Mouse (Mus musculus): ENCODE measurements at regions not wholly inside any gene's neighbourhood (a gene's known extent, or its start where the extent isn't known, plus 50 kb on each side); places are given as distances from the start of the nearest gene placed in this dataset.

DNA sequence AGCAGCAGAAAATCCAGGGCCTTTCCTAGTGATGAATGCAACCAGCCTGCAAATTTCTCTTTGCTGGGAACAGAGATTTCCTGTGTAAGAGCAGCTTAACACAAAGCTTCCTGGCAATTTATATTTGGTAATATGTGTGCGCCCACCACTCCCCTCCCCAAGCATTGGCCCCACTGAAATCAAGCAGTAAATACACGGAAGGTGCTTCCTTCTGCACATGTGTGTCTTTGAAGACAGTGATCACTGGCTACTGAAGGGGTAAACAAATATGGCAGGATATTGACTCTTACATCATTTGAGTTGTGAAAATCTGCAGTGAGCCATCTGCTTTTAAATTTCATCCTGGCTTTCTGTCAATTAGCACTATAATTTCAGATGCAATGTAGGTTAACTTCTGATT is 344.5 kb upstream of the Camk1g start:
- TF ChIP-seq MAX (IDR thresholded peaks at IDR 0.05; ENCODE audit: low read depth) (no peak), USF1 (IDR thresholded peaks at IDR 0.05; ENCODE audit: low read depth) (no peak), REST (IDR thresholded peaks at IDR 0.05; ENCODE audit: insufficient read depth, insufficient read length) (no peak), MYOD1 (IDR thresholded peaks at IDR 0.05; ENCODE audit: control insufficient read depth in 1 of 3, insufficient read length in 2 of 3, low read depth in 2 of 3) (no peak), TCF12 (IDR thresholded peaks at IDR 0.05; ENCODE audit: insufficient read depth, poor library complexity, severe bottlenecking) (no peak), MYOG (IDR thresholded peaks at IDR 0.05; ENCODE audit: control insufficient read depth in 1 of 3, insufficient read depth in 1 of 3, insufficient read length in 2 of 3, low read depth in 2 of 3) (no peak), TCF3 (IDR thresholded peaks at IDR 0.05; ENCODE audit: insufficient read length, low read depth) (no peak), SRF (IDR thresholded peaks at IDR 0.05; ENCODE audit: control insufficient read depth, insufficient read length, low read depth) (no peak), POLR2AphosphoS2 (IDR thresholded peaks at IDR 0.05; ENCODE audit: insufficient read length, low read depth) (no peak), CEBPB (IDR thresholded peaks at IDR 0.05; ENCODE audit: insufficient read depth, poor library complexity, severe bottlenecking) (no peak)
- Histone ChIP-seq H3K4me2 (ENCODE audit: low read depth) (no peak overlapping the region), H3K4me3 (no peak overlapping the region), H3K27me3 (ENCODE audit: control insufficient read depth, insufficient read depth, insufficient read length) (no peaks in the 10 kb centered on the region), H3K36me3 (ENCODE audit: control insufficient read depth, insufficient read depth) (no peaks in the 10 kb centered on the region), H3K79me2 (ENCODE audit: control insufficient read depth, insufficient read depth) (no peaks in the 10 kb centered on the region), H3ac (ENCODE audit: control insufficient read depth, insufficient read length) (no peak overlapping the region)

DNA sequence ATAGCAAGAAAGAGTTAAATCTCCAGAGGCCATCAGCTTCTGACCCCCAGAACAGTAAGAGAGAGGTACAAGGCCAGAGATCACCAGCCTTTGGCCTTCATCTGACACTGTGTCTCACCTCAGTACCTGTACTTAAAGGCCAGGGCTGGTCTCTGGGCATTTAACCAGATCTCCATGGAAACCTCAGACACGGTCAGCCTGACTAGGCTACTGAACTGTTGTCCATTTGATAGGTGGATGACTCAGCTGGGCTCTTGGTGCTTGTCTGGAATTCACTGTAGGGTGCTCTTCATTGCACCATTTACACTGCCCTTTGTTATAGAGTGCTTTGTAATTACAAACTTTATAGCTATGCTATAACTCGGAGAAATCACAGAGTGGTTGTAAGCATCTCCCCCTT is 335.1 kb upstream of the Camk1g start:
- TF ChIP-seq USF1 (IDR thresholded peaks at IDR 0.05; ENCODE audit: low read depth), result no peak
- TF ChIP-seq MYOG (IDR thresholded peaks at IDR 0.05; ENCODE audit: control insufficient read depth in 1 of 3, insufficient read depth in 1 of 3, insufficient read length in 2 of 3, low read depth in 2 of 3), result no peak
- TF ChIP-seq TCF3 (IDR thresholded peaks at IDR 0.05; ENCODE audit: insufficient read length, low read depth), result no peak
- no peak for TF ChIP-seq MYOD1 (IDR thresholded peaks at IDR 0.05; ENCODE audit: control insufficient read depth in 1 of 3, insufficient read length in 2 of 3, low read depth in 2 of 3)
- no peak for TF ChIP-seq E2F4 (IDR thresholded peaks at IDR 0.05; ENCODE audit: insufficient read depth)
- no peak for TF ChIP-seq TCF12 (IDR thresholded peaks at IDR 0.05; ENCODE audit: insufficient read depth, poor library complexity, severe bottlenecking)
- no peak for TF ChIP-seq POLR2AphosphoS2 (IDR thresholded peaks at IDR 0.05; ENCODE audit: insufficient read length, low read depth)
- no peak for TF ChIP-seq MAX (IDR thresholded peaks at IDR 0.05; ENCODE audit: low read depth)
- TF ChIP-seq CEBPB (IDR thresholded peaks at IDR 0.05; ENCODE audit: insufficient read depth, poor library complexity, severe bottlenecking), result no peak
- no peak for TF ChIP-seq SRF (IDR thresholded peaks at IDR 0.05; ENCODE audit: control insufficient read depth, insufficient read length, low read depth)
- no peak for TF ChIP-seq POLR2A (IDR thresholded peaks at IDR 0.05; ENCODE audit: insufficient read length, low read depth)
- no peak for TF ChIP-seq REST (IDR thresholded peaks at IDR 0.05; ENCODE audit: insufficient read depth, insufficient read length)
- H3K27me3 ChIP-seq (ENCODE audit: control insufficient read depth, insufficient read depth, insufficient read length), result no peaks in the 10 kb centered on the region
- no peak overlapping the region for H3K4me3 ChIP-seq
- no peaks in the 10 kb centered on the region for H3K79me2 ChIP-seq (ENCODE audit: control insufficient read depth, insufficient read depth)
- H3K36me3 ChIP-seq (ENCODE audit: control insufficient read depth, insufficient read depth), result no peaks in the 10 kb centered on the region
- no peak overlapping the region for H3K4me2 ChIP-seq (ENCODE audit: low read depth)
- no peak overlapping the region for H3ac ChIP-seq (ENCODE audit: control insufficient read depth, insufficient read length)

DNA sequence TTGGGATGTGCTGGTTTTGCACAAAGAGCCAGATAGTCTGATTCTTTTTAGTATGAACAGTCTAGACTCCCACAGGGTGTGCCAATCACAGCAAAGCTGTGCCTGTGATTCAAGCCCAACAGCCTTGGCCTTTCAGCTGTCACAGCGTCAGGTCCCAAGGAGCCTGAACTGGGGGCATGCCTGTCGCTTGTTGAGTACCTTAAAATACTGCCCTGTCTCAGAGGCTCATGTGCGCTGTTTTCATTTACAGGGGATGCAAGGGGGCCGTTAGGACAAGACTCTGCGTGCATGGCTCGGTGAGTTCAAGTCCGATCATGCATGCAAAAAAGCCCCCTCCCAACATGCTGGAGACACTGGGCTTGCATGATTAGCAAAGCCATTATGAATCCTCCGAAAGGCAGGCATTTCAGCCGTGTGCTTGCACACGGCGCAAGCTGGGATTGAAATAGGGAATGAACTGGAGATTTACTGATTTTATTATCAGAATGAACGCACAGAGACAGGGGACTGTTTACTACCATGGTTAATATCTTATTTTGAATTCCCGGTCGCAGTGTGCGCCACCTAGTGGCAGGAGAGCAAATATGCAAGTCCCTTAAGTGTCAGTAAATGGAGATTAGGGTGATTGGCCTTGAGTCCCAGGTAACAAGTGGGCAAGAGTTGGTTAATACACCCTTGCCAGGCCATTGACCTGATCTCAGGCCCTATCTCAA is 332.8 kb upstream of the Camk1g start:
- no peak for TF ChIP-seq TCF3 (IDR thresholded peaks at IDR 0.05; ENCODE audit: insufficient read length, low read depth)
- no peak for TF ChIP-seq SRF (IDR thresholded peaks at IDR 0.05; ENCODE audit: control insufficient read depth, insufficient read length, low read depth)
- TF ChIP-seq MYOD1 (IDR thresholded peaks at IDR 0.05; ENCODE audit: control insufficient read depth in 1 of 3, insufficient read length in 2 of 3, low read depth in 2 of 3), result no peak
- no peak for TF ChIP-seq POLR2A (IDR thresholded peaks at IDR 0.05; ENCODE audit: insufficient read length, low read depth)
- TF ChIP-seq POLR2AphosphoS2 (IDR thresholded peaks at IDR 0.05; ENCODE audit: insufficient read length, low read depth), result no peak
- no peak for TF ChIP-seq E2F4 (IDR thresholded peaks at IDR 0.05; ENCODE audit: insufficient read depth)
- no peak for TF ChIP-seq CEBPB (IDR thresholded peaks at IDR 0.05; ENCODE audit: insufficient read depth, poor library complexity, severe bottlenecking)
- TF ChIP-seq TCF12 (IDR thresholded peaks at IDR 0.05; ENCODE audit: insufficient read depth, poor library complexity, severe bottlenecking), result no peak
- no peak for TF ChIP-seq USF1 (IDR thresholded peaks at IDR 0.05; ENCODE audit: low read depth)
- no peak for TF ChIP-seq MYOG (IDR thresholded peaks at IDR 0.05; ENCODE audit: control insufficient read depth in 1 of 3, insufficient read depth in 1 of 3, insufficient read length in 2 of 3, low read depth in 2 of 3)
- no peak for TF ChIP-seq REST (IDR thresholded peaks at IDR 0.05; ENCODE audit: insufficient read depth, insufficient read length)
- TF ChIP-seq MAX (IDR thresholded peaks at IDR 0.05; ENCODE audit: low read depth), result no peak
- Histone ChIP-seq H3K4me2 (ENCODE audit: low read depth) (no peak overlapping the region), H3K27me3 (ENCODE audit: control insufficient read depth, insufficient read depth, insufficient read length) (no peaks in the 10 kb centered on the region), H3ac (ENCODE audit: control insufficient read depth, insufficient read length) (no peak overlapping the region), H3K36me3 (ENCODE audit: control insufficient read depth, insufficient read depth) (no peaks in the 10 kb centered on the region), H3K79me2 (ENCODE audit: control insufficient read depth, insufficient read depth) (no peaks in the 10 kb centered on the region), H3K4me3 (no peak overlapping the region)

DNA sequence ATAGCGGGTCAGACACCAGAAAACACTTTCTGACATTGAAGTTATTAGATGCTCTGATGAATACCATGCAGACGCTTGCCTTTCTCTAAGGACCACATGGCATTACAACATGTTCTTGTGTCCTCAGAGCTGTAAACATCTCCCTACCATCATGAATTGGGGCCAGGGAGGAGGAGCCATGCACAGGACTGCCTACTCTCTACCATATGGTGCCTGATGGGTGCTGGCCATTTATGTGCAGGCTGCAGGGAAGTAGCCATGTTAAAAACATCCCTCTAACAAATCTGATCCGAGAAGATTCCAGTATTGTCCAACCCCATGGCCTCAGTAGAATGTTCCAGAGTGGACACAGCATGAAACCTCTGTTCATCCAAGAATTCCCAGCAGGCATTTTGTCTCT is 330.1 kb upstream of the Camk1g start:
- no peaks in the 10 kb centered on the region for H3K36me3 ChIP-seq (ENCODE audit: control insufficient read depth, insufficient read depth)
- H3K4me3 ChIP-seq, result no peak overlapping the region
- H3K79me2 ChIP-seq (ENCODE audit: control insufficient read depth, insufficient read depth), result no peaks in the 10 kb centered on the region
- TF ChIP-seq CEBPB (IDR thresholded peaks at IDR 0.05; ENCODE audit: insufficient read depth, poor library complexity, severe bottlenecking) (no peak), REST (IDR thresholded peaks at IDR 0.05; ENCODE audit: insufficient read depth, insufficient read length) (no peak), TCF3 (IDR thresholded peaks at IDR 0.05; ENCODE audit: insufficient read length, low read depth) (no peak), USF1 (IDR thresholded peaks at IDR 0.05; ENCODE audit: low read depth) (no peak), POLR2AphosphoS2 (IDR thresholded peaks at IDR 0.05; ENCODE audit: insufficient read length, low read depth) (no peak), SRF (IDR thresholded peaks at IDR 0.05; ENCODE audit: control insufficient read depth, insufficient read length, low read depth) (no peak), MYOG (IDR thresholded peaks at IDR 0.05; ENCODE audit: control insufficient read depth in 1 of 3, insufficient read depth in 1 of 3, insufficient read length in 2 of 3, low read depth in 2 of 3) (no peak), MAX (IDR thresholded peaks at IDR 0.05; ENCODE audit: low read depth) (no peak), E2F4 (IDR thresholded peaks at IDR 0.05; ENCODE audit: insufficient read depth) (no peak), TCF12 (IDR thresholded peaks at IDR 0.05; ENCODE audit: insufficient read depth, poor library complexity, severe bottlenecking) (no peak), MYOD1 (IDR thresholded peaks at IDR 0.05; ENCODE audit: control insufficient read depth in 1 of 3, insufficient read length in 2 of 3, low read depth in 2 of 3) (no peak)
- no peak overlapping the region for H3ac ChIP-seq (ENCODE audit: control insufficient read depth, insufficient read length)
- no peak overlapping the region for H3K4me2 ChIP-seq (ENCODE audit: low read depth)
- H3K27me3 ChIP-seq (ENCODE audit: control insufficient read depth, insufficient read depth, insufficient read length), result no peaks in the 10 kb centered on the region

Data from myocyte (in vitro differentiated cells).